Comparison of ENCODE assay signal across 9 mouse cellular contexts in genomic region chr2:118113808-118114524, GRCm38 (mm10). TPM values are rescaled to one million over a fixed set of nuclear protein-coding genes. Genes with fewer than 3 reads are reported as not detected.
A peak's percentile ranks its signal among the peaks of the same experiment; 100 is the strongest.
DNase-seq lines count a peak whose midpoint lies in the region; ATAC-seq and TF ChIP-seq lines count a peak whose summit lies in the region.
"Had no signal": no experiment of that assay in that cellular context is flagged by ENCODE, and none has a peak within 500 bp of the region (broad histone marks: within the 10 kb centered on the region; RNA-seq: fewer than 3 reads in every experiment).

No protein-coding gene starts in this region.

- WGBS in heart, embryonic 11.5 days (ENCODE audit: insufficient replicate concordance) = 45% methylated on average over 8 of the region's 8 CpGs
- 40% methylated on average over 8 of the region's 8 CpGs for WGBS in hindbrain, embryonic 11.5 days
- WGBS in limb, embryonic 14.5 days = 28% methylated on average over 8 of the region's 8 CpGs
- 34% methylated on average over 8 of the region's 8 CpGs for WGBS in stomach, embryonic 16.5 days

- TF ChIP-seq POLR2A in limb, embryonic 14.5 days (IDR thresholded peaks at IDR 0.05; ENCODE audit: borderline replicate concordance, extremely low read depth, insufficient read depth, insufficient read length) = no peak

- H3K9me3 ChIP-seq in heart, embryonic 11.5 days (replicated peaks; ENCODE audit: control insufficient read depth, low read length) = no peaks in the 10 kb centered on the region
- H3K9me3 ChIP-seq in hindbrain, embryonic 11.5 days (ENCODE audit: control insufficient read depth, low read length) = no peaks in the 10 kb centered on the region
- no peaks in the 10 kb centered on the region for H3K9me3 ChIP-seq in limb, embryonic 14.5 days (ENCODE audit: control insufficient read depth, low read length)
- no peaks in the 10 kb centered on the region for H3K9me3 ChIP-seq in stomach, embryonic 16.5 days (replicated peaks; ENCODE audit: control insufficient read depth, low read length)

- intact Hi-C loops in heart, postnatal 25 days (cut with DNase I) = loop anchor here (5.0 to 10.0 kb wide), 2 partner anchors 131 to 492 kb away; no protein-coding TSS in a partner anchor

- H3K9ac ChIP-seq in heart, embryonic 11.5 days (ENCODE audit: low read depth, low read length) = no peak overlapping the region
- H3K9ac ChIP-seq in hindbrain, embryonic 11.5 days (ENCODE audit: low read depth, low read length) = no peak overlapping the region
- H3K9ac ChIP-seq in limb, embryonic 14.5 days (ENCODE audit: low read depth, low read length, severe bottlenecking) = peak overlapping the region; percentile 63
- peak overlapping the region; percentile 62 for H3K9ac ChIP-seq in stomach, embryonic 16.5 days (ENCODE audit: low read length)

- peaks cover 3% of the 10 kb centered on the region; the same call in 1 of the 2 replicates for H3K36me3 ChIP-seq in heart, embryonic 11.5 days (ENCODE audit: control insufficient read depth, insufficient read depth, low read length)
- no peaks in the 10 kb centered on the region for H3K36me3 ChIP-seq in hindbrain, embryonic 11.5 days (ENCODE audit: control insufficient read depth, insufficient read depth, low read length)
- peaks cover 53% of the 10 kb centered on the region for H3K36me3 ChIP-seq in limb, embryonic 14.5 days (ENCODE audit: control insufficient read depth, insufficient read depth, low read length)
- H3K36me3 ChIP-seq in stomach, embryonic 16.5 days (ENCODE audit: control insufficient read depth, insufficient read depth, low read length) = peaks cover 10% of the 10 kb centered on the region; the same call in 1 of the 2 replicates
- H3K36me3 ChIP-seq: G1E had no signal

- H3K4me3 ChIP-seq in heart, embryonic 11.5 days (ENCODE audit: low read depth, low read length) = peak overlapping the region; percentile 57
- H3K4me3 ChIP-seq in hindbrain, embryonic 11.5 days (ENCODE audit: low read depth, low read length) = peak overlapping the region; percentile 47
- H3K4me3 ChIP-seq in limb, embryonic 14.5 days (replicated peaks; ENCODE audit: low read length) = peak overlapping the region; percentile 69
- peak overlapping the region; percentile 84 for H3K4me3 ChIP-seq in stomach, embryonic 16.5 days (replicated peaks; ENCODE audit: low read length)

- H3K27me3 ChIP-seq in heart, embryonic 11.5 days (ENCODE audit: control insufficient read depth, insufficient read depth, low read length) = no peaks in the 10 kb centered on the region
- H3K27me3 ChIP-seq in hindbrain, embryonic 11.5 days (ENCODE audit: control insufficient read depth, insufficient read depth, low read length) = peaks cover 5% of the 10 kb centered on the region; the same call in 1 of the 2 replicates
- no peaks in the 10 kb centered on the region for H3K27me3 ChIP-seq in limb, embryonic 14.5 days (ENCODE audit: control insufficient read depth, insufficient read depth, low read length)
- H3K27me3 ChIP-seq in stomach, embryonic 16.5 days (ENCODE audit: control insufficient read depth, insufficient read depth, low read length) = no peaks in the 10 kb centered on the region

- H3K4me2 ChIP-seq in heart, embryonic 11.5 days = peak overlapping the region; percentile 95
- H3K4me2 ChIP-seq in hindbrain, embryonic 11.5 days (replicated peaks; ENCODE audit: low read depth, low read length) = peak overlapping the region; percentile 86
- peak overlapping the region; percentile 91 for H3K4me2 ChIP-seq in limb, embryonic 14.5 days (replicated peaks; ENCODE audit: low read depth, low read length, severe bottlenecking)
- peak overlapping the region; percentile 94 for H3K4me2 ChIP-seq in stomach, embryonic 16.5 days (ENCODE audit: low read depth, low read length)

- no peak for DNase-seq in heart, postnatal 25 days (ENCODE audit: low spot score)
- DNase-seq in embryo, embryonic 10.5 days (ENCODE audit: low spot score) = peak; percentile 66
- peak; percentile 53 for DNase-seq in hindbrain, embryonic 11.5 days (ENCODE audit: low spot score)
- peak; percentile 51 for DNase-seq in limb, embryonic 14.5 days (ENCODE audit: low spot score)
- DNase-seq in cerebellum, adult 9-10 months = no peak

- H3K27ac ChIP-seq in heart, embryonic 11.5 days (ENCODE audit: low read depth, low read length) = no peak overlapping the region
- no peak overlapping the region for H3K27ac ChIP-seq in hindbrain, embryonic 11.5 days (ENCODE audit: low read depth, low read length)
- no peak overlapping the region for H3K27ac ChIP-seq in limb, embryonic 14.5 days (replicated peaks; ENCODE audit: low read depth, low read length)
- H3K27ac ChIP-seq in stomach, embryonic 16.5 days (ENCODE audit: low read length) = no peak overlapping the region

- no peak for ATAC-seq in heart, embryonic 11.5 days (replicated peaks; ENCODE audit: insufficient number of reproducible peaks, low FRiP score, low TSS enrichment)
- no peak for ATAC-seq in hindbrain, embryonic 11.5 days (ENCODE audit: low FRiP score)
- ATAC-seq in limb, embryonic 14.5 days (ENCODE audit: low FRiP score, low read depth) = no peak
- ATAC-seq in stomach, embryonic 16.5 days (ENCODE audit: insufficient read depth, low FRiP score) = no peak
- ATAC-seq in megakaryocyte-erythroid progenitor cell, adult 5-6 weeks (replicated peaks; ENCODE audit: low FRiP score, low TSS enrichment, poor library complexity, severe bottlenecking) = no peak

- peaks cover 10% of the 10 kb centered on the region for H3K4me1 ChIP-seq in heart, embryonic 11.5 days (ENCODE audit: control insufficient read depth, insufficient read depth, low read length)
- peaks cover 2% of the 10 kb centered on the region; the same call in 1 of the 2 replicates for H3K4me1 ChIP-seq in hindbrain, embryonic 11.5 days (replicated peaks; ENCODE audit: control insufficient read depth, insufficient read depth, low read length)
- peaks cover 20% of the 10 kb centered on the region for H3K4me1 ChIP-seq in limb, embryonic 14.5 days (ENCODE audit: control insufficient read depth, insufficient read depth, low read length)
- peaks cover 26% of the 10 kb centered on the region for H3K4me1 ChIP-seq in stomach, embryonic 16.5 days (ENCODE audit: control insufficient read depth, insufficient read depth, low read length)

RNA-seq across cellular contexts. Expression of gene Thbs1, which starts 2.3 kb away (rescaled TPM):
- 45.5 and 73.0 TPM in 2 replicates for polyA plus RNA-seq in heart, embryonic 11.5 days (2014; fragmentation: Nextera tagmentation; extraction: Ambion mirVana)
- total RNA-seq in heart, postnatal 25 days (2021) = 10 to 100 TPM; 13.9 to 14.3 TPM
- 39.9 and 46.1 TPM in 2 replicates for polyA plus RNA-seq in hindbrain, embryonic 11.5 days (2014; fragmentation: Nextera tagmentation; extraction: Ambion mirVana)
- 86.2 and 103 TPM in 2 replicates for polyA plus RNA-seq in limb, embryonic 14.5 days (2012; rRNA removed)
- 99.4 and 108 TPM in 2 replicates for polyA plus RNA-seq in limb, embryonic 14.5 days (2014; fragmentation: Nextera tagmentation; extraction: Ambion mirVana)
- polyA plus RNA-seq in stomach, embryonic 16.5 days (2015; fragmentation: Nextera tagmentation; extraction: Ambion mirVana) = 79.3 and 88.6 TPM in 2 replicates
- 1.6 TPM in 1 of 2 replicates, not detected in the other for total RNA-seq in megakaryocyte-erythroid progenitor cell, adult 5-6 weeks (2014; fragmentation: Nextera tagmentation)
- 0.42 and 1.2 TPM in 2 replicates for total RNA-seq in megakaryocyte-erythroid progenitor cell, adult 5-6 weeks (2017)
- total RNA-seq: G1E had no signal

Comparison
In these comparisons a context has a peak if more than half of its experiments do, and no peak if none do; other contexts are left out.
1. H3K9ac ChIP-seq: peak in limb, embryonic 14.5 days (single experiment) and stomach, embryonic 16.5 days (single experiment); none in heart, embryonic 11.5 days (single experiment) and hindbrain, embryonic 11.5 days (single experiment).
2. DNase-seq: peak in embryo, embryonic 10.5 days (single experiment), hindbrain, embryonic 11.5 days (single experiment) and limb, embryonic 14.5 days (single experiment); none in heart, postnatal 25 days (single experiment) and cerebellum, adult 9-10 months (single experiment).
3. Peak in every context shown above with its lines, with median percentiles within 50 percentile points of each other: H3K4me2 ChIP-seq and H3K4me3 ChIP-seq.